Mouse (Mus musculus) embryonic fibroblast, embryonic 13.5 days (primary cell): ENCODE measurements around the gene Ccnq. TPM values are rescaled to one million over a fixed set of nuclear protein-coding genes. Genes with fewer than 3 reads are reported as not detected.

Experiments used
- H3K27ac ChIP-seq: 2 replicates; pipeline ENCODE4 v1.5.1; 2012; ENCODE audit warnings: low read length, control low read depth, inconsistent platforms; ENCODE audit not compliant: insufficient read depth
- H3K4me1 ChIP-seq: 2 replicates; pipeline ENCODE4 v1.6.1; 2011; ENCODE audit warnings: low read length; ENCODE audit not compliant: control insufficient read depth, insufficient read depth
- H3K4me3 ChIP-seq: 2 replicates; pipeline ENCODE4 v1.5.1; 2011; ENCODE audit warnings: mild to moderate bottlenecking, control low read depth, low read length; ENCODE audit not compliant: insufficient read depth
- CTCF ChIP-seq: IDR thresholded peaks from 2 replicates; pipeline ENCODE4 v1.5.1; 2011; ENCODE audit warnings: mild to moderate bottlenecking, control low read depth, low read length, moderate library complexity, borderline replicate concordance; ENCODE audit not compliant: insufficient read depth
- POLR2A ChIP-seq: IDR thresholded peaks from 2 replicates; pipeline ENCODE4 v1.6.1; 2011; ENCODE audit warnings: low read depth, mild to moderate bottlenecking, control low read depth, low read length, moderate library complexity
- polyA plus RNA-seq: library from polyadenylated mRNA; stranded (reverse); fragments of >200 nt; gene quantifications from 2 replicates; pipeline ENCODE4 v1.2.4, GENCODE M21; 2011; ENCODE audit warnings: low read depth; ENCODE audit not compliant: missing spikeins, insufficient read length

Ccnq gene
- polyA plus RNA-seq, 1 experiment: 16.2 TPM

DNA sequence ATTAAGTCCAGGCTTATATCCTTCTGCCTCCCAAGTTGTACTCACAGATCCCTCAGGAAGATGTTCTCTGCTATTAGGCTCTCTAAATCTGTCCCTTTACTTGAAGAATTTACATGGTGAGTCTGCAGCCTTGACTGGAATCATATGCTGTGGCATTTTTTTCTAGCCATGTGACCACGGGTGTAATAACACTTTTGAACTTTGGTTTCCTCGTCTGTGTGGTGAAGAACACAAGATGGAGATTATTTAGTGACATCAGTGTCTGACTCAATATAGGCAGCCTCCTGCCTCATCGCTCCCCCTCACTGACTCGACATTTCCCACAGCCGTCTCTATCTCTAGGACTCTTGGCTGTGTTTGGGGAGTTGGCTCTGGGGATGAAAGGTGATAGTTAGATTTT is 48.4 kb downstream of the Ccnq start:
- no peak overlapping the region for H3K4me3 ChIP-seq
- peak overlapping the region; percentile 29; the same call in 1 of the 2 replicates for H3K27ac ChIP-seq
- TF ChIP-seq POLR2A (no peak), CTCF (no peak)
- peaks cover 16% of the 10 kb centered on the region; the same call in 1 of the 2 replicates for H3K4me1 ChIP-seq

DNA sequence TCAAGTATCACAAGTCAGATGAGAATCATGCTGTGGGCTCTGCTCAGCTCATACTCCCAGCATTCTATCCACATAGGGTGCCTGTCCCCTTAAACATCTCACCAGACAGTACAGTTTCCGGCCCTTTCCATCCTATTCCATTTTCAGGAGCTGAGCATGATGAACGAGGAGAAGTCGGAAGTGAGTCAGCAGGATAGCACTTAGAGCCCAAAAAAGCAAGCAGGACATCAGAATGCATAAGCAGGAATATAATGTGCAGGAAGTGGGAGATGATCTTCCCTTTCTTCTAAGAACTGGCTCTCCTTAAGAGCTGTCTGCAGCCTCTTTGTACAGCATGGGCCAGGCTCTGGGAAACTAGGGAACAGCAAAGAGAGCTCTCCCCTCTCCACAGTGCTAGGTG is 49.2 kb downstream of the Ccnq start:
- TF ChIP-seq POLR2A: no peak
- TF ChIP-seq CTCF: no peak
- H3K4me1 ChIP-seq: peaks cover 16% of the 10 kb centered on the region; the same call in 1 of the 2 replicates
- no peak overlapping the region for H3K4me3 ChIP-seq
- peak overlapping the region; percentile 53; the same call in 1 of the 2 replicates for H3K27ac ChIP-seq

Other genes with a start within 250 kb of the Ccnq start
- not detected in 2 replicates for gene Sebox, start 248.3 kb downstream of the Ccnq start, polyA plus RNA-seq
- 16.6 and 19.5 TPM in 2 replicates for gene Tmem199, start 239.6 kb downstream of the Ccnq start, polyA plus RNA-seq
- 61.9 and 68.9 TPM in 2 replicates for gene Poldip2, start 239.5 kb downstream of the Ccnq start, polyA plus RNA-seq
- gene Tnfaip1, start 215.4 kb downstream of the Ccnq start, polyA plus RNA-seq: 78.3 and 92.0 TPM in 2 replicates
- gene Ift20, start 215.4 kb downstream of the Ccnq start, polyA plus RNA-seq: 56.8 and 66.1 TPM in 2 replicates
- gene Tmem97, start 201.0 kb downstream of the Ccnq start, polyA plus RNA-seq: 63.5 and 69.6 TPM in 2 replicates
- gene Nlk, start 54.4 kb downstream of the Ccnq start, polyA plus RNA-seq: 13.5 and 13.8 TPM in 2 replicates
- 3.8 and 5.4 TPM in 2 replicates for gene Lyrm9, start 74.9 kb upstream of the Ccnq start, polyA plus RNA-seq
- not detected in 2 replicates for gene Nos2, start 169.1 kb upstream of the Ccnq start, polyA plus RNA-seq
- 59.6 and 71.3 TPM in 2 replicates for gene Lgals9, start 233.2 kb upstream of the Ccnq start, polyA plus RNA-seq